Mouse (Mus musculus) spleen, adult 2 months (tissue): ENCODE data around the gene Ppp3r1.

Experiments
- CTCF ChIP-seq: fragments of 200-500 bp; IDR thresholded peaks from 2 replicates; pipeline ENCODE4 v1.5.1; 2011; ENCODE audit warnings: mild to moderate bottlenecking, inconsistent platforms; ENCODE audit not compliant: insufficient read depth, insufficient read length, insufficient replicate concordance; ENCODE audit errors: extremely low read depth
- POLR2A ChIP-seq: fragments of 200-500 bp; IDR thresholded peaks from 2 replicates; pipeline ENCODE4 v1.6.1; 2011; ENCODE audit warnings: low read depth, low read length, inconsistent platforms

DNA sequence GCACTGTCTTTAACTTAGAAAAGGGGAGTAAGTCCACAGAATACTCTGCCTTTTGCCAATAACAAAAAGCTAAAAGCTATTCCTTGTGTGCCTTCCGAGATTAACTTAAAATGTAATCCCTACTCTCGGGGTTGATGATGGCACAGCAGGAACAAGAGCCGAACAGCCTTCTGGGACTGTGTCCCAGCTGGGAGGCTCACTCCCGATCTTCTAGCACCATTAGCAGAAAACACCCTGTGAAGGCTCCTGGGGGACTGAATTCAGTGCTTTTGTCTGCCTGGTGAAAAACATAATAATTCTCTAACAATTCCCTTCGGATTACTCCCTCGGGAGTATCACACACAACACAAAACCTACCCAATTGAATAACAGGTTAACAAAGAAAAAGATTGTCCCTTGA lies 23.4 kb upstream of the Ppp3r1 start:
- TF ChIP-seq CTCF = no peak
- no peak for TF ChIP-seq POLR2A
